Mouse (Mus musculus): ENCODE data around the gene Mtfmt. TPM values are rescaled to one million over a fixed set of nuclear protein-coding genes. Genes with fewer than 3 reads are reported as not detected.

Gene Mtfmt
- polyA plus RNA-seq, 1 experiment = 15.0 TPM

Other genes starting within 250 kb of the Mtfmt start
- 11.9 and 16.2 TPM in 2 replicates for gene Parp16, start 240.4 kb upstream of the Mtfmt start, polyA plus RNA-seq (2012; ENCODE audit: insufficient read depth, insufficient read length, missing spikeins)
- gene Cilp, start 170.6 kb upstream of the Mtfmt start, polyA plus RNA-seq (2012; ENCODE audit: insufficient read depth, insufficient read length, missing spikeins) = 1.2 and 3.1 TPM in 2 replicates
- 97.1 and 113 TPM in 2 replicates for gene Clpx, start 141.5 kb upstream of the Mtfmt start, polyA plus RNA-seq (2012; ENCODE audit: insufficient read depth, insufficient read length, missing spikeins)
- 7.3 and 11.6 TPM in 2 replicates for gene Pdcd7, start 89.7 kb upstream of the Mtfmt start, polyA plus RNA-seq (2012; ENCODE audit: insufficient read depth, insufficient read length, missing spikeins)
- 0.75 TPM in 1 of 2 replicates, not detected in the other for gene Ubap1l, start 74.7 kb upstream of the Mtfmt start, polyA plus RNA-seq (2012; ENCODE audit: insufficient read depth, insufficient read length, missing spikeins)
- gene Kbtbd13, start 44.1 kb upstream of the Mtfmt start, polyA plus RNA-seq (2012; ENCODE audit: insufficient read depth, insufficient read length, missing spikeins) = 1.0 and 2.7 TPM in 2 replicates
- 138 and 139 TPM in 2 replicates for gene Rasl12, start 37.3 kb upstream of the Mtfmt start, polyA plus RNA-seq (2012; ENCODE audit: insufficient read depth, insufficient read length, missing spikeins)
- not detected in 2 replicates for gene Slc51b, start 12.8 kb upstream of the Mtfmt start, polyA plus RNA-seq (2012; ENCODE audit: insufficient read depth, insufficient read length, missing spikeins)
- gene Spg21, start 25.2 kb downstream of the Mtfmt start, polyA plus RNA-seq (2012; ENCODE audit: insufficient read depth, insufficient read length, missing spikeins) = 50.0 and 57.1 TPM in 2 replicates
- gene Ankdd1a, start 84.4 kb downstream of the Mtfmt start, polyA plus RNA-seq (2012; ENCODE audit: insufficient read depth, insufficient read length, missing spikeins) = not detected in 2 replicates
- 6.2 and 7.5 TPM in 2 replicates for gene Plekho2, start 144.3 kb downstream of the Mtfmt start, polyA plus RNA-seq (2012; ENCODE audit: insufficient read depth, insufficient read length, missing spikeins)
- gene Pif1, start 151.4 kb downstream of the Mtfmt start, polyA plus RNA-seq (2012; ENCODE audit: insufficient read depth, insufficient read length, missing spikeins) = not detected in 2 replicates
- gene Rbpms2, start 193.9 kb downstream of the Mtfmt start, polyA plus RNA-seq (2012; ENCODE audit: insufficient read depth, insufficient read length, missing spikeins) = 72.4 and 81.8 TPM in 2 replicates
- 52.7 and 66.3 TPM in 2 replicates for gene Oaz2, start 232.2 kb downstream of the Mtfmt start, polyA plus RNA-seq (2012; ENCODE audit: insufficient read depth, insufficient read length, missing spikeins)

Data from brown adipose tissue, adult 24 weeks (tissue).